Mouse (Mus musculus) adrenal gland, postnatal 36 days (tissue): Measurements from ENCODE around the gene Polr1b. TPM values are rescaled to one million over a fixed set of nuclear protein-coding genes. Genes with fewer than 3 reads are reported as not detected.
A peak's percentile ranks its signal among the peaks of the same experiment; 100 is the strongest.

Experiments
- DNase-seq, 2 experiments: peaks; one replicate each; pipeline ENCODE4 v3.0.0; 2021; ENCODE audit warnings: mixed read lengths in 1 of 2
- long read RNA-seq, 2 experiments: library from polyadenylated mRNA; stranded (forward); transcript quantifications; one replicate each; pipeline ENCODE4 v2.0.0; 2021; ENCODE audit warnings: borderline sequencing depth in 2 of 2
- total RNA-seq, 2 experiments: library from RNA; stranded (reverse); gene quantifications; 2 replicates each; pipeline ENCODE4 v1.2.3; 2021

The Polr1b gene
- total RNA-seq: 10 to 100 TPM; 14.4 to 19.8 TPM
- long read RNA-seq, experiment 1, partial matches to known transcripts: 6 of 9 reads
- long read RNA-seq, experiment 1, other reads (novel, unspliced or antisense): 2 of 9 reads
- long read RNA-seq, experiment 2, partial matches to known transcripts: 1 of 4 reads
- long read RNA-seq, experiment 2, other reads (novel, unspliced or antisense): 0 of 4 reads

DNA sequence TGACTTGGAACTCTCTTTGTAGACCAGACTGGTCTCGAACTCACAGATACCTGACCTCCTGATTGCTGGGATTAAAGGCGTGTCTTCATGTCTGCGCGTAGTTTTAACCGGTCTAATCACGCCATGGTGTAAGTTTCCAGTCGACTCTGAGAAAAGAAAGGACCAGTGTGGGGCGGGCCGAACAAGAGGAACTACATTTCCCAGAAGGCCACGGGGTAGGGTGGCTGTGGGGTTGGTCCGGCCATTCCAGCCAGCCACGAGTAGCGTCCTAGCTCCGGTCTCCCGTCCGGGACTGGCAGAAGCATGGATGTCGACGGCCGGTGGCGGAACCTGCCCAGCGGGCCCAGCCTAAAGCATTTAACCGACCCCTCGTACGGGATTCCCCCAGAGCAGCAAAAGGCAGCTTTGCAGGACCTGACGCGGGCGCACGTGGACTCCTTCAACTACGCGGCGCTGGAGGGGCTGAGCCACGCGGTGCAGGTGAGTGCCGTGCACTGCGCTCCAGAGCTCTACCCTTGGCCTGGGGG lies at the start of gene Polr1b:
Polr1b (plus strand) TSS at position 212 of the 527 bp plus-strand sequence.
- DNase-seq: peak; percentile 93

DNA sequence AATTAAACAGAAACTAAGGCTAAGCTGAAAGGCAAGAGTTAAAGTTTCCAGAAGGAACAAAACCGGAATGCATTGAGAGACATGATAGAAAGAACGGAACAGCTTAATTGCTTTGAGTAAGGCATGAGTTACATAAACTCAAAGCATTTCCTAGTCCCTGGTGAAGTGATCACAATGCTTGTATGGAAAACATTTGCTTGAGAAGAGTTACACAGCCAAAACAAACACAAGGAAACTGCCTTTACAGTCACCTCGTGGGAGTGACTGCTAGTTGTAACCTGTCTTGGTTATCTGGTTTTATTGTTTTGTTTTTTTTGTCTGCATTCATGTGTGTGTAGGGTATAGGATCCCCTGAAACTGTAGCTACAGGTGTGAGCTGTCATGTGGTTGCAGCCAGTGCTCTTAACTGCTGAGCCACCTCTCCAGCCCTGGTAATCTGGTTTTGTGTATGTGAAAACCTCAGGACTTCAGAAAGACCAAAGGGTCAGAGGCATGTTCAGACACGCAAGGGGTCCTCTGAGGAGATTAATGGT lies 48.3 kb upstream of the Polr1b start:
- DNase-seq: no peak

DNA sequence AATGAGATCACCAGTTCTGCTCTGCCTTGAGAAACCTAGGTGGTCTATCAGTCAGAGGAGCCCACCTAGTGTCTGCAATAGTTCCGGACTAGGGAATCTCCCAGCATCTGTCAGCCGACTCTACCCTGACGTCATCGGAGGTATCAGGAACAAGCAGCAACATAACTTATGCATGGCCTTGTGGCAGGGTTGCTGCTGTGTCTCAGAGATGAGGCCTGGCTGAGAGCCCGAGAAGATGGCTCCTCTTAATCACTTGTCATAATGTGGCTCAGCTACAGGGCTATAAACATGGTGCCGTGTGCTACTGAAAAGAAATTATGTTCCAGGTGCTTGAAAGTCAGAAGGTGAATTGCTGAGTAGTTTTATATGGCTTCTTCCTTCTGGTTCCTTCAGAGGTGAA lies 45.1 kb upstream of the Polr1b start:
- DNase-seq: peak; percentile 60 to 61

DNA sequence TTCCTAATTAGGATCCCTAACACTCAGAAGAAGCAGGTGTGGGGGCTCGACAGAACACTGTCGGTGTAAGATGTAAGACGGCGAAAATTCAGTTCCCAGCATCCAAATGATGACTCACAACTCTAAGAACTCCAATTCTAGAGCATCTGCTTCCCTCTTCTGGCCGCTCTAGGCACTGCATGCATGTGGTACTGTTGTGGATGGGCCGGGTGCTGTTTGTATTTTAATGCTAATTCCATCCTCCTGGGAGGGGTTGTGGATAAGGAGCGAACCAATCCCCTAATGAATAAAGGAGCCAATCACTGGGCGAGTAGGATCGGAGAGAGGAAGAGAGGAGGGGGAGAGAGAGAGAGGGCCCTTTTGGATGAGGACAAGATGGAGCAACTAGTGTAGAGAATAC lies 44.2 kb upstream of the Polr1b start:
- DNase-seq: no peak

DNA sequence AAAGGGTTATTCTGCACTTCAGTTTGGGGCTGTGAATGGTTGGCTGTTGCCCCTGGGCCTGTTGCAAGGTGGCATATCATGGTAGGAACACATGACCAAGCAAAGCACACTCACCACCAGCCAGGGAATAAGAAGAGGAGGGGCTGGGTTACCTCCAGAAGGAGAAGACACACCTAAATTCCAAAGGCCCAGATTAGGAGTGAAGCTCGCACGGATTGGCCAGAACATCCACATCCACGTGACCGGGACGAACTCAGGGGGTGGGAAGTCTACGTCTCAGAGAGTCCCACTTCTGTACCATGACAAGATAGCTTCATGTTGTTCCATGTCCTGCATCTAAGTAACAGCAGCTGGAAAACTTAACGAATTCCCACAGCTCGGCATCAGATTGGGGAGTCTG lies 43.5 kb upstream of the Polr1b start:
- no peak for DNase-seq

DNA sequence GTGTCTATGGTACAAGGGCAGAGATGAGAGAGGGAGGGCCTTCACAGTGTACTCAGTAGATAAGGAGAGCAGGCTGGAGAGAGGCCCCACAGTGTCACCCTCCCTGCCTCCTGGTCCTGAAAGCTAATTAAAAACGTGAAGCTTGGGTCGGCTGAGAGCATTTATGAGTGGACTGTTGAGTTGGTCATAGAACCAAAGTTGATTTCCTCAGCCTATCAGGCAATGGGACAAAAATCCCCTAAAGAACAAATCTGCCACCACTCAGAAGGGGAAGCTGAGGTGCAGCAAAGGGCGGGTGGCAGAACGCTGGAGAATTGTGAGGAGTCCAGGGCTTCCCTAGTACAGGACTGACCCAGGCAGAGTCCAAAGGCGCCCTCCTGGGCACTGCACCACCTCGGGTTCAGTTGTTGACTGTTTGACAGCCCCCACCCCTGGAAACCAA lies 42.9 kb upstream of the Polr1b start:
- no peak for DNase-seq

DNA sequence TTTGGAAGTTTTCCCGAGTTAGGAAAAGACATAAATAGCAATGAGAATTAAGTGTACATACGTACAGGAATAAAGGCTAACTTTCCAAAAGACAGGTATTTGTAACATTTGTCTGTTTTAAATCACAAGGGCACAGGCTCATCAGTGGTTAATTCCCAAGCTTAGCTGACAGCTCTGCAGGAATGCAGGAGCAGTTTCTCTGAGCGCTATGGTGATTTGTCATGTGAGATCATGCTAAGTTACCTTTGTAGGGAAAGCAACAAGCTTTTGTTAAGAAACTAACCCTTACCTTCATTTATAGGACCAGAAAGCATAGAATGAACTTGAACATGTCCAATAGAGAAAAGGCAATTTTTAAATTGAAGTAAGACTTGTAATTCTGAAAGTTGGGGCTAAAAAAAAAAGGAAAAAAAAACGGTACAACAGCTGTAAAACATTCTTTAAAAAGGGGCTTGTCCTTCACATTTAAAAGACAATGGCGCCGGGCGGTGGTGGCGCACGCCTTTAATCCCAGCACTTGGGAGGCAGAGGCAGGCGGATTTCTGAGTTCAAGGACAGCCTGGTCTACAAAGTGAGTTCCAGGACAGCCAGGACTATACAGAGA lies 39.2 kb upstream of the Polr1b start:
- DNase-seq: no peak

DNA sequence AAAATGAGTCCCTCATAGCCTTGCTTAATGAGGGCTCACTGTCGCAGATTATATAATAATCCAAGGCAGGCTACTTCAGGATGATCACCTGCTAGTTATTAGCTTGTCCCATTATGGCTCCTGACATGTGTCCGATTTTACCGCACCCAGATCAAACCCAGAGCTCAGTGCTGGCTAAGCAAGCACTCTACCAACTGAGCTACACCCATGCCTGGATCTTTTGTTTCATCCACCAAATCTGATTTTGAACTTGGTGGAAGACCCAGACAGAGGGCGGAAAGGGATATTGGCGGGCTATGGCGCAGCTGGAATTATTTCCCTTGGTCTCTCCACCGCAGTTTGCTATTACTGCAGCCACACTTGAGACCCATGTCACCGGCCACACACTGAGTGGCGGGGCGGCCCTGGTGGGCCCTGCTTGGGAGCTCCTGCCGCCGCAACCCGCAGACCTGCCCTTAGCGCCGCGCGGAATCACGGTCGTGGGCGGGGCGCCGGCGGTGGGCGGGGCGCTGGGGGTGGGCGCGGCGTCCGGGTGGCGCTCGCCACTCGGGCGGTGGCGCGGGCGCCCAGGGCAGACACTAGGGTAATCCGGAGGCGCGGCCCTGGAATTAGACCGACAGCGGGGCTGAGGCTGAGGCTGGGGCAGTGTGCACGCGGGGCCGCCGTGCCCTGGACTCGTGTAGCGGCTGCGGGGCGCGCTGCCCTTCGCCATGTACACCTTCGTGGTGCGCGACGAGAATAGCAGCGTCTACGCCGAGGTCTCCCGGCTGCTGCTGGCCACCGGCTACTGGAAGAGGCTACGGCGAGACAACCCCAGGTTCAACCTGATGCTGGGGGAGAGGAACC lies 35.1 kb upstream of the Polr1b start, which contains the start of gene Ttl:
Ttl (plus strand) TSS at position 506 of the 846 bp plus-strand sequence.
- DNase-seq: peak; percentile 85 to 92

DNA sequence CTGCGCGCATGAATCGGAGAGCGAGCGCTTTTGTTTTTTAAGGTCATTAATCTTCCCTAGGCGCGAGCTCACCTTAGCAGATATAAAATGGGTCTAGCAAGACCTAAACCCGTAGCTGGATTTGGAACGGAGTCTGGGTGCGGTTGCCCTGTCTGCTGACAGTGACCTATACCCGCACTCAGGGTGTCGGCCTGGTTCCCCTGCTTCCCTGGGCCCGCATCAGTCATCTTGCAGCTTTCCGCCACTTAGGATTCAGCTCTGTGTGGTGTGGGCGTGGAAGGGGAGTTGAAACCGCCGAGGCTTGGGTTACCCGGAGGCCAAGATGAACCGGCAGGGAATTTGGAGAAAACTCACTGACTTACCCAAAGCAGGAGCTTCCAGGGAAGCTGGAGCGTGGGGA lies 34.5 kb upstream of the Polr1b start:
- peak; percentile 73 to 78 for DNase-seq

DNA sequence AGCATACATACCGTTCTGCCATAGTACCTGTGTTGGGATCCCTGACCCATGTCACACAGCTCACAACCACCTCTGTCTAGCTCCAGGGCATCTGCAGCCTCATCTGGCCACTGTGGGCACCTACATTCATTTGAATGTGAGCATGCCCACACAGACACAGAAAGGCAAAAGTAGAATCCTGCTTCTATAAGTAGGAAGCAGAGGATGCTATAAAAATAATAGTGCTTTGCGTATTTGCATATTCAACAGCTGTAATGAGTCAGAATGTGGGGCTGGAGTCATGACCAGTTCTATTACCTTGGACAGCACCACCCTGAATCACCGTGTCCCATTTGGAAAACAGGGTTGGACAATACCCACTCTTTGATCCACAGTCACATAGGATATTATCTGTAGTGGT lies 30.5 kb upstream of the Polr1b start:
- DNase-seq: no peak

DNA sequence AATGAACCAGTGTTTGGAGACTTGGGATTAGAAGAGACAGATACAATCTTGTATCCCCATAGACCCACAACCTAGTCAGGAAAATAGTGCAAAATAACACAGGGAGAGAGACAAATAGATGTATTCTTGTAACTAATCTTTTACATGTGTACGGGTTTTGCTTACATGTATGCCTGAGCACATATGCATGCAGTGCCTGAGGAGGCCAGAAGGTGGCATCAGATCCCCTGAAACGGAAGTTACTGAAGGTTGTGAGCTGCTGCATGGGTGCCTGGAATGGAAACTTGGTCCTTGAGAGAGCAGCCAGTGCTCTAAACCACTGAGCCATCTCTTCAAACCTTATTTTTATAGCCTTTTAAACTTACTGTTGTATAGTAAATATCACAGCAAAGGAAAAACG lies 22.5 kb upstream of the Polr1b start:
- DNase-seq: peak; percentile 27 to 28

DNA sequence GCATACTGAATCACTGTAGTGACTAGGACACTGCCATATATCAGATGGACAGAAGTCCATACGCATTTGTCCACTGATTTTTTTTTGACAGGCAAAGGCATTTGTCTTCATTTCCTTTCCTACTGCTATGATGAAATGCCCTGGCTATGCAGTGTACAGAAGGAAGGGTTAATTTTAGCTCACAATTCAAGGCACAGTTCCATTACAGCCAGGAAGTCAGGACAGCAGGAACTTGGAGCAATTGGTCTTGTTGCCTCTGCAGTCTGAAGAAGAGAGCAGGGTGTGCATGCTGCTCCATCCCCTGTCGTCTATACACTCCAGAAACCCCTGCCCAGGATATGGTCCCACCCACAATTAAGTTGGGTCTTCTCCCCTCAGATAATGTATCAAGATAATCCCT lies 21.6 kb upstream of the Polr1b start:
- DNase-seq: no peak

DNA sequence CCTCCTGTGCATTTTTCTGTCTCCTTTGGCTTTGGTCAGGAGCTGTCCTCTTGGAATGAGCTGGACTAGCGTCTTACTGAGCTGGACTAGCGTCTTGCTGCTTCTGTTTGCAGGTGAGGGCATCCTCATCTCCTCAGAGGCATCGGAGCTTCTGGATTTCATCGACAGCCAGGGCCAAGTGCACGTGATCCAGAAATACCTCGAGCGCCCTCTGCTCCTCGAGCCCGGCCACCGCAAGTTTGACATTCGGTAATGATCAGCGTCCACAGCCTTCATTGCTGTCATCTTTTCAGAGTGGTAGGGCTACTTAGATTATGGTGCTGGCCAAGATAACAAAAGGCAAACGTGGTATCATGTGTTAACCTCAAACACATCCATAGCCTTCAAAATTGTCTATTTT lies 19.7 kb upstream of the Polr1b start:
- peak in 1 of 2 experiments; percentile 22 for DNase-seq

DNA sequence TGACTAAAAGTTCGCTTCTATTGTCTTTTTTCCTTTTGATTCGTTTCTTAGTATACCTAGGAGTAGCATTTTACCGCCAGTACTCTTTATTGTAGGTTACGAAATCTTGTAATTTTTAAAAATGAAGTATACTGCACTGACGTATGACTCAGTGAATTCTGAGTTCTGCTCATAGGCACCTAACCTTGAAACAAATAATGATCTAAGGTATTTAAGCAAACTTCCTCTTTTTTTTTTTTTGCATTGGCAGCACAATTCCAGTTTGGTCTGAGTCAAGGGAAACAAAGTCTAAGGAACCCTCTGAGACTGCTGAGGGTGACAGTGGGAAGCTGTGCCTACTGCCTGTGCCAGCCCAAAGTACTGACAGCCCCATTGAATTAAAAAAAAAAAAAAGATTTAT lies 17.3 kb upstream of the Polr1b start:
- no peak for DNase-seq

DNA sequence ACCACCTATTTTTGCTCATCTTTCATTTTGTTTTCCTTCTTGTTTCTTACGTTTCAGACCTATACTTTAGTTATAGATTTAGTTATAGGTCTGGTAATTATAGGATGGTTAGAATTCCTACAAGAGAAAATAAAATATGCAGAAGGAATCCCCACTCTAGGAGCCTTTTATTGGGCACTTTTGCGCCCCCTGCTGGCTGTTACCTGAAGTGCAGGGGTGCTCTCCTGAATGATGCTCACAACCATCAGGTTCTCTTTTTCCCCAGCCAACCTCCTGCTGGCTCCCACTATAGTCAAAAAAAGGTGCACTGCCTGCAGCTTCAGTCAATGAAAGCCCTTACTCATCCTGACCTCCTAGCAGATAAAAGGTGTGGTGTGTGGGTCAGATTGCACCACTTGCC lies 15.8 kb upstream of the Polr1b start:
- peak; percentile 15 to 49 for DNase-seq

DNA sequence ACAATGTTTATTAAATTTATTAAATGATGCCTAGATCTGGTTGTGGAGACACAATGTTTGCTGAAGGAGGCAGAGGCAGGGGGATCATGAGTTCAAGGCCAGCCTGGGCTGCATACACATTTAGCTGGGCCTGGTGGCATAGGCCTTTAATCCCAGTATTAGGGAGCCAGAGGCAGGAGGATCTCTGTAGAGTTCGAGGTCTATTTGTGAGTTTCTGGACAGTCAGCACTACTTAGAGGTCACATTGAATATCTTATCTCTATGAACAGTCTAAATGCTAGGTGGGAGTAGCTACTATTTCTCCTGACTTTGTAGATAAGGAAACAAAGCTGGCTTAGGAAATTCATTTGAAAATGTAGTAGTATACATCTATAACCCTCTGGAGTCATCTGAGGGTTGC lies 13.3 kb upstream of the Polr1b start:
- no peak for DNase-seq

DNA sequence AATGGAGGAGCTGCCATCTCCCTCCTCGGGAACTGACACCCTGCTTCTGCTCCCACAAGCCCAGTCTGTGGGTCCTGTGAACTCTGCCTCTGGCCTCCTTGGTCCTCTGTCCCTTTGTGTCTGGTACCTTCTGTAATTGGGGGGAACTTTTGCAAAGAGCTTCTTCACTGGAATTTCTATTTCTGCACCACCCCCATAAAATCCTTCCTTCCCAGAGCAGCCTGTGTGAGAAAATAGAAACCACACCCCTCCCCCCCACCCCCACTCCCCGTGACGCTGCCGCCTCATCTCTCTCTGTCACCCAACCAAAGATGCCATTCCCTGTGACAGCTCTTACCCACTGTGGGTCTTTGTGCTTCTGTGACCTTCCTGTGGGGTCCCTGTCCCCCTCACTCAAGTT lies 10.4 kb upstream of the Polr1b start:
- DNase-seq: no peak

DNA sequence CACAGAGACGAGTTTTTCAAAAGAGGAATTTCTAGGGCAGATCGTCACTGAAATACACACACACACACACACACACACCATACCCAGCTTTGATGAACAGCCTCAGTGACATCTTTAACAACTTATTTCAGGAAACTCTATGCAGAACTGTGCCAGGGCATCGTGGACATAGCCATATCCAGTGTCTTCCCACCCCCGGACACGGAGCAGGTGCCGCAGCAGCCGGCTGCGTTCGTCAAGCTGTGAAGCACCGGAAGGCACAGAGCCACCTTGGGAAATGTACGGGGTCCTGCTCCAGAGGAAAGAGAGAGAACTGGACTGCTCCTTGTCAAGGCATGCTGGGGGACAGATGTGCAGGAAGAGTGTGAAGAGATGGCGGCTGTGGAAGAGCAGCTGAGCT lies 8.0 kb upstream of the Polr1b start:
- DNase-seq: no peak

DNA sequence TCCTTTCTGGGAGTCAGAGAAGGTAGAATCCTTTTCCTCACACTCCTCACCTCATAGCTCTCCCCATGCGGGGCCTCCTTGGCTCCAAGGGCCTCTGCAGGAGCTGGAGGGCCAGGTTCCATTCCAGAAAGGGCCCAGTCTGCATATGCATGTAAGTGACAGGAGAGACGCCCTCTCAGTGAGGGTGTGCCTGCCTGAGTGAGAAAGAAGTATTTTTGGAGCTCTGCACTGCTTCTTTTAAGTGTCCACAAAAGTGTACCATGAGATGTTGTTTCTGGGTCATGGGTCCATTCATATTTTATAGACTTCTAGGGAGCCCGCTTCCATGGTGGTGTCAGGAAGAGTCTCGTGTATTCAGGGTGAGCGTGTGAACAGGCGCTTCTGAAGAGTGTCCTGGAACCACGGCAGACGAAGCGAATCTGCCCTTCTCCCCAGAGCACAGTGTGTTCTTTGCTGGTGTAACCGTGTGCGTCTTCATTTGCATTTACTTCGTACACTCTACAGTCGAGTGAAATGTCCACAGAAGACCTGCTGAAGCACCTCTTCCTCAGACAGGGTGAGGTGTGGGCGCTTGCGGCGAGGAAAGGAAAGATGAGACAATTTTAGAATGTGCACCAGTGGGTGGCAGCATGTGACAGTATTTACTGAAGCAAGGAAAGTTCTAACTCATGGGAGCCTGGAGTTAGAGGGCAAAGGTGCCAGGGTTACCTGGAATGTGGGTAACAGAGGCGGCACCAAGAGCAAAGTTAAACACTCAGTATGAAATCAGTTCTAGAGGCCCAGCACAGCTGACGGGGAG lies 6.7 kb upstream of the Polr1b start:
- DNase-seq: no peak

DNA sequence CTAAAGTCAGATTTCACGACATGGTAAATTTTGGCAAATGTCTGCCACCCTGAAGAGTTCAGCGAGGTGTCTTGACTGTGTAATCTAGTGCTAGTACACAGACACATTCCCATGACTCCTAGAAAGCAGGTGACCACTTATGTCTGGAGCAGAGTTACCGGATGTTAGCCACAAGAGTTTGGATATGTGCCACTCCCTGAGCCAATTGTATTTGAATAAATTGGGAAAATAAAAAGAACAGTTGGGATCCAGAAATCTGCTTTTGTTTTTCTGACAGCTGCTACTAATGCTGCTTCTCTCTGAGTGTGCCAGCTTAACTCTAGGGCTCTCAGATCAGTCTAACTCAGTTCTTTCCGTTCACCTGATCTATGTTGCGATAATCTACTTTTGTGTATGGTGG lies 12.1 kb downstream of the Polr1b start:
- no peak for DNase-seq

DNA sequence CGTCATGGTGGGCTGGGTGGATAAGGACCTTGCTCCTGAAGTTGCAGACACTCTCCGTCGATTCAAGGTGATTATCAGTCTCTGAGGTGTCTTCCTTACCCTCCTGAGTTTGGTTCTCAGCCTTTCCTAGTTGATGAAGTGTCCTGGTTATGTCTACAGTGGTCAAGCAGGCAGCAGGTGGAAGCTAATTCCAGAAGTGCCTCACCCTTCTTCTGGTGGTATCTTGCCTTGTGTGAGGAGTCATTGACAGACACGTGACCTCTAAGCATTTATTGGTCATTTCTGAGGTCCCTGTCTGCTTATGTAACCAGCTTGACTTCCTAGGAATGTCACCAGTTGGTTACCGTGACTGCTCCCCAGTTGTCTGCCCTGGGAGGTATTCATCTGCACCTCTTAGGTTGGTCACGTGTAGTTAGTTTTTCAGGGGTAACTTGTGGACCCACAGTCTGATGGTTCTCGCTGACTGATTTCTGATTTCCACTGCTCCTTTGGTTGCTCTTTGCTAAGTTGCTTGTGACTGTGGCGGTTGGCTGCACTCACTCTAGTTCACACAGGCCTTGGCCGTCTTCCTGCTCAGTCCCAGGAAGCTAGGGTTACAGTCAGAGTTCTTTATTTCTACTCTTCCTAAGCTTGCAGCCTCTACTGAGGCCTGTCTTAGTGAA lies 15.0 kb downstream of the Polr1b start:
- no peak for DNase-seq
